Mouse (Mus musculus): ENCODE results near the gene Rpl39l.
A peak's percentile ranks its signal among the peaks of the same experiment; 100 is the strongest.
"Not testable (repeated sequence)": the region's sequence is repeated elsewhere in the genome, so short reads cannot be mapped to it uniquely, and the experiment has no call there.

Rpl39l gene

DNA sequence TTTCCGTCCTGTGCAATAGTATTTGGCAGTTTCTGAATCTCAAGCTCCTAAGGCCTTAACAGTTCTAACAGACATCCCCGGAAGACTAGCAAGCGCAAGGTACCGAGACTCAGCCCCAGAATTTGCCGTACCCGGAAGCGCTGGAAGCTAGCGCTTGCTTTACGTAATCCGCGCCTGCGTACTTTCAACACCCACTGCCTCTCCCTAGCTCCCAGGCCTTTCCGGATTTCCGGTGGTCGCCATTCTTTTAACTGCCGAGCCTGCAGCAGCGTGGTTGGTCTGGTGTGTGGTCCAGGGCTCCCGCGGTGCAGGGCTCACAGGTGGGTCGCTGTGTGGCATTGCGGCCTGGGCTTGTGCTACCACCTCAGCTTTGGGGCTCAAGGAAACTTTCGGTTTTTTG is at the start of gene Rpl39l:
Rpl39l (plus strand) TSS at position 222 of the 400 bp plus-strand sequence.
- DNase-seq (ENCODE audit: low spot score): no peak

GRCm38 (mm10) chr16:10127586-10127985 is 42.4 kb upstream of the Rpl39l start:
- DNase-seq (ENCODE audit: low spot score): no peak

- DNase-seq (ENCODE audit: low spot score): no peak
These were observed 40.7 kb upstream of the Rpl39l start for GRCm38 (mm10) chr16:10129052-10129911.

DNA sequence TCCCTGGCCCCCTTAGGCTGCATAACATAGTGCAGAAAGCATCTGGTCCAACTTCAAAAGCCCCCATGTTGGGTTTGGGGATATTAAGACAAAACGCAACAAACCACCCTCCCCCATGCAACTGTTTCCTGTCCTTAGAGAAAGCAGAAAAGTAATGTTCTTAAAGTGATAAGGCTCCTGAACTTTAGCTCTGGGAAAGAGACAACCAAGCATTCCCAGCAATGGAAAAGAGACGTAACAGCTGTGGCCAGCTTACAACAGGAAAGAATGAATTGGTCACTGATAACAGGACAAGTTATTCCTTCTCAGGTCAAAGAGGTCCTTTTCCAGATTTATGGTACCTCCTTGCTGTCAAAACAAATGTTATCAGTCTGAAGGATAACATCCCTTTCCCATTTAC is 26.9 kb upstream of the Rpl39l start:
- no peak for DNase-seq (ENCODE audit: low spot score)

- no peak for DNase-seq (ENCODE audit: low spot score)
These were observed 22.6 kb upstream of the Rpl39l start for GRCm38 (mm10) chr16:10147401-10147800.

DNA sequence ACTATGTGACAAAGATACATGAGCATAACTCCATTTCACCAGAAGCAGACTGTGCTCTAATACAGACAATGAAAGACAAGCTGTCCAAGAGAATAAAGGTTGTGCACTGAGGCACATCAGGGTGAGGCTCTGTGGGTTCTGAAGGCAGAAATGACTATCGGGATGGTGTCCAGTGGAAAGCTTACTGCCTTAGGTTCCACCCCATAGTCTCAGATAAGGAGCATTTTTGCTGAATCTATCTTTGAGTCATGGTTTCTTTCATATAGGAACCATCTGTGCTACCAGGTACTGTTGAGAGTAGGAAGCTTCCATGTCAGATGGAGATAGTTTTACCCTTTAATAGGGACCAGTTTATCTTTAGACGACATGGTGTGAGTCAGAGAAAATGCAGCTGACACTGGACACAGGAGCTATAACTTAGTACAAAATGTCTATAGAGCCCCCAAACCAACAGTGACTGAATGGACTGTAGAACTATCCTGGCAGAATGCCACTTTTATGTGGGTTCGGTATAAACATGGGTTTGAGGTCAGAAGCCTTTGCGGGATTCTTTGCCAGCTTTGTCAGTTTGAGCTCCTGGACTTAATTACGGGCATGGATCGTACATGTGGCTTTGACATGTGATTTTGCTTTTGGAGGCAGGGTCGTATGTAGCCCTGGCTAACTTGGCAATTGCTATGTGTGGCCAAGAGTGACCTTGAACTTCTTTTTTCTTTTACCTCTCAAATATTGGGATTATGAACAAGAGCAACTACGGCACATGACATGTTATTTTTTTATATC is 712 bp upstream of the Rpl39l start:
- DNase-seq (ENCODE audit: low spot score): no peak

GRCm38 (mm10) chr16:10171276-10171675 is 1.2 kb downstream of the Rpl39l start:
- no peak for DNase-seq (ENCODE audit: low spot score)

DNA sequence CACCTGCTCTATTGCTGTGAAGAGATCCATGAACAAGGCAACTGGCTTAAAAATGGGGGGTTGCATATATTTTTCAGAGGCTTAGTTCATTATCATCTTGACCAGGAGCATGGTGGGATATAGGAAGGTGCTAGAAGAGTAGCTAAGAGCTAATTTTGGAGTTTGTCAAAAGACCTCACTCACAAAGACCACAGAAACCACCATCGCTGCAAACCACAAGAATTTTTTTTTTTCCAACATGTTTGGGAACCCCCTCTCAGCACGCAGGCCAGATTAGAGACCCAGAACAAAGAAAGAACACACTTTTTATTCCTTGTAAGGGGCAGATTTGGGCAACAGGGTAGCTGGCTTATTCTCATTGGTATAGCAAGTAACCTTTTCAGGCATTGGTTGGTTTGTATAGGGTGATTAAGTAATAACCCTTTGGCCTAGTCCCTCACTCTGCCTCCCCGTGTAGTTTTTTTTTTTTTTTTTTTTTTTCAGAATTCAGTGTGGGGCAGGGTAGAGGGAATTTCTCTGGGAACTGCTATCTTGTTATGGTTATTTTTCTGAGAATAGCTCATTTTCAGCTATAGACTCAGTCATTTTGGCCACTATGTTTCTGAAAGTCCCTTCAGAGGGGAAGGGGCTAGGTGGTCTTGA is 2.3 kb downstream of the Rpl39l start:
- DNase-seq (ENCODE audit: low spot score): no peak

DNA sequence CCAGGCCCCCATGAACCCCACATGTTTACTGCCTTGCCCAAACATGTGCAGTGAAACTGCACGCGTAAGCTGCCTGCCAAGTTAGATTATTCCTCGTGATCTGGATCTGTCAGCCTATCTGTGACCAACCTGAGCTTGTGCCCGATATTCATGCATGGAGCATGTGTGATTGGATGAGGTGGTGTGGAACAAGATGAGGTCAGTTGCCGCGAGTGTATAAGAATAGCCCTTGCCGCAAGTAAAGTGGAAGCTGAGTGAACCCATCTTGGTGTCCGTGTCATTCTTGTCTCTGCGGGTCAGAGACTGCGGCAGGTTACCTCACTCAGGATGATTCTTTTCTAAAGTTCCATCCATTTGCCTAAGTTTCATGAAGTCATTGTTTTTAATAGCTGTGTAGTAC is 17.4 kb downstream of the Rpl39l start:
- not testable (repeated sequence) for DNase-seq (ENCODE audit: low spot score)

- peak; percentile 91 for DNase-seq (ENCODE audit: low spot score)
These were observed 22.9 kb downstream of the Rpl39l start, which contains the start of gene Atf7ip2 for GRCm38 (mm10) chr16:10192679-10193506. Gene Atf7ip2, plus strand, starts transcription at chr16:10192712.

DNA sequence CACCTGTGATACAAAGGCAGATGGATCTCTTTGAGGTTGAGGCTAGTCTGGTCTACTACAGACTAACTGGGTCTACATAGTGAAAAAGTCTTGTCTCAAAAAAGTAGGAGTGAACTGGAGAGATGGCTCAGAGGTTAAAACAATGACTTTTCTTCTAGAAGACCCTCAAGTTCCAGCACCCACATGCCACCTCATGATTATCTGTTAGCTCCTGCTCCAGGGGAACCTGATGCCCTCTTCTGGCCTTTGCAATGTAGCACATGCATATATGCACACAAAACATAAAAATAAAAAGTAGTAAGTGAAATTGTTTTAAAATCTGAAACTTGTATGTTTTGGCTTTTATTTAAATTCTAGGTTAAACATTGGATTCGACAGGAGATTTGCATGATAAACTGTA is 38.8 kb downstream of the Rpl39l start:
- DNase-seq (ENCODE audit: low spot score): no peak

DNA sequence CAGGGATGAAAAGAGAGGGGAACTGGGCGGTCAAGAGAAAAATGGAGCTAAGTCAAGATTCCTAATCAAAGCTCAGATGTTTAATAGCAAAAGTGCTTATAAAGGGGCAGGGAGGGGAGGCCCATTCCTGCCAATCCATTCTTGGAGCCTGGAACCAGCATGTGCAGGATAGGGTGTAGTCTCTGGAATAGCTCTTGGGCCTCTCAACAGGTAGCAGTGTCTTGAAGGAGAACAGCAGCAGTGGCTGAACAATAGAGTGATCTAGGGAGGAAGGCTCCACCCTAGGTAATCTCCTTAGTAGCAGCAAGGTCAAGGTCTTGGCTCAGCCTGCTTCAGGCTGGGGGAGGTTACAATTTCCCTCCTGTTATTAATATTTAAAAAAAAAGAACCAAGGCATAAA is 46.3 kb downstream of the Rpl39l start:
- DNase-seq (ENCODE audit: low spot score): not testable (repeated sequence)

GRCm38 (mm10) chr16:10217020-10217419 is 47.0 kb downstream of the Rpl39l start:
- not testable (repeated sequence) for DNase-seq (ENCODE audit: low spot score)
